Mouse (Mus musculus) adrenal gland, adult 18-20 months (tissue): Measurements from ENCODE around the gene Kdm5a. TPM values are rescaled to one million over a fixed set of nuclear protein-coding genes. Genes with fewer than 3 reads are reported as not detected.

ENCODE experiments used
- DNase-seq, 2 experiments: peaks; one replicate each; pipeline ENCODE4 v3.0.0; 2021 to 2022; ENCODE audit warnings: low spot score in 2 of 2
- total RNA-seq, 2 experiments: library from RNA; stranded (reverse); gene quantifications; 1 replicate in 1 of 2; 2 replicates in 1 of 2; pipeline ENCODE4 v1.2.3; 2021

The Kdm5a gene
- total RNA-seq, 2 experiments from 2014 or later, result 39.0 to 48.5 TPM

- peak in 1 of 2 experiments; percentile 12 for DNase-seq
Measured at GRCm38 (mm10) chr6:120470666-120471065, 106.7 kb downstream of the Kdm5a start.

- no peak for DNase-seq
Measured at GRCm38 (mm10) chr6:120471991-120472441, 108.1 kb downstream of the Kdm5a start.

DNA sequence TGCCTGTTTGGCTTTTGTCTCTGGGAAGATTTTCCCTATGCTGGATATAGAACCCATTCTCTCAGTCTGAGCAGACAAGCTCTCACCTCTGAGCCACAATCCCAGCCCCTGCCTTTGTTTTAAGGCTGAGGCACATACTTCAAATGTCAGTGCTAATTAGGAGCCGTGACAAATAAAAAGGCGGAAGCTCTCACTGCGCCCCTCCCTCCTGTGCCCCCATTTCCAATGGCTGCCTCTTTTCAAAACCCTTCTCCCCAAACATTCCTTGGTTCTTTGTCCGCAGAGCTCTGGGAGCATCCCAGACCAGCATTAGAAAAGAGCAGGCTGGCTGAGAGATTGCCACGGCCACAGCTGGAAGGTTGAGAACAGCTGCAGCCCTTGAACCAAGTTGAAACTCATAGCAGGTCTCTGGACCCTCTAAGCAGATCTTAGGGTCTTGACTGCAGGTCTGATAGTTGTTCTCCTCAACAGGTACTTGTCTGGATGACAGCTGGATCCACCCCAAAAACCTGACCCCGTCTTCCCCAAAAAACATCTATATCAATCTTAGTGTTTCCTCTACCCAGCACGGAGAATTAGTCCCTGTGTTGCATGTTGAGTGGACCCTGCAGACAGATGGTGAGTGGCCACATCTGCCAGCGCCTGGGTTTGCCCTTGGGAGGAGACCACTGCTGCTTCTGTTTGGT lies 108.7 kb downstream of the Kdm5a start:
- DNase-seq, result no peak

GRCm38 (mm10) chr6:120473427-120473826 lies 109.5 kb downstream of the Kdm5a start:
- DNase-seq, result no peak

DNA sequence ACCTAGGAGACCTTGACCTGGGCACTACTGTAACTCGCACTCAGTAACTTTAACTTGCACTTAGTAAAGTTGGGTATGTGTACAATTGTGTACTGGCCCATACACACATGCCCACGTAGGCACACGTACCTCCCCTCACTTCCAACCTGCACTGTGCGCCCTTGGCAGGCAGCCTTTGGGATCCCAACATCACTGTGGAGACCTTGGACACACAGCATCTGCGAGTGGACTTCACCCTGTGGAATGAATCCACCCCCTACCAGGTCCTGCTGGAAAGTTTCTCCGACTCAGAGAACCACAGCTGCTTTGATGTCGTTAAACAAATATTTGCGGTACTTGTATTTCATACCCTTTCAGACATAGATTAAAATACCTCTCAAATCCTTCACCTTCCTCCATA lies 111.4 kb downstream of the Kdm5a start:
- DNase-seq, result no peak

DNA sequence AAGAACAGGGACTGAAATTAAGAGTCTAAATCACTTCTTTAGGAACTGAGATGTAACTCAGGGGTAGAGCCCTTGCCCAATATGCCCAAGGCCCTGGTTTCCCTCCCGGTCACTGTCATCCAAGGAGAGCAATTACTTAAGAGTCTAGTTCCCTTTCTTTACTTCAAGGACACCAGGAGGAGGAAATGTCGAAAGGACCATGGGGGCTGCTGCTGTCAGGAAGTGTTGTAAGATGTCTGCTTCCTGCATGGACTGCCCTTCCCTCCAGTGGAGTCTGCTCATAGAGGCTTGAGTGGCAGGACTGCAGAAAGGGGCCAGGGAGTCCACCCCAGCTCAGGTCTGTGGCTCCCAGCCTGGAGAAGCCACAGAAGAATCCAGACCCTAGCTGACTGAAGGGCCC lies 115.4 kb downstream of the Kdm5a start:
- DNase-seq, result no peak

DNA sequence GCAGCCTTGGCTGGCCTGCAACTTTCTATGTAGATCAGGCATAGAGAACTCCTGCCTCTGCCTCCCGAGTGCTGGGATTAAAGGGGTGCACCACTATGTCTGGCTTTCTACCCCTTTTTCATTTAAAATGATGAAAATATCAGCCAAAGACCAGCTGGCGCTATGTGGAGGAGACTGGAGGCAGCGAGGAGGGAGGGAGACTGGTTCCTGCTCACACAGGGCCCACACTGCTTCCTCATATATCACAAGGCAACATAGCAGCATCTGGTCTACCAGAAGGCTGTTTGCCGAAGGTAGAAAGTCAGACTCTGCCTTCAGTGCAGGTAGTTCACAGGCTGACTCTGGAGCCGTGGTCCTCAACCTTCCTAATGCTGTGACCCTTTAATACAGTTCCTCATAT lies 116.4 kb downstream of the Kdm5a start:
- no peak for DNase-seq

- DNase-seq, result no peak
Measured at GRCm38 (mm10) chr6:120481538-120481937, 117.6 kb downstream of the Kdm5a start.

DNA sequence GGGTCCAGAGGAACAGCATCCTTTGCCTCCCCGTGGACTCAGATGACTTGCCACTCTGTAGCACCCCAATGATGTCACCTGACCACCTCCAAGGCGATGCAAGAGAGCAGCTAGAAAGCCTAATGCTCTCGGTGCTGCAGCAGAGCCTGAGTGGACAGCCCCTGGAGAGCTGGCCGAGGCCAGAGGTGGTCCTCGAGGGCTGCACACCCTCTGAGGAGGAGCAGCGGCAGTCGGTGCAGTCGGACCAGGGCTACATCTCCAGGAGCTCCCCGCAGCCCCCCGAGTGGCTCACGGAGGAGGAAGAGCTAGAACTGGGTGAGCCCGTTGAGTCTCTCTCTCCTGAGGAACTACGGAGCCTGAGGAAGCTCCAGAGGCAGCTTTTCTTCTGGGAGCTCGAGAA lies 118.1 kb downstream of the Kdm5a start:
- no peak for DNase-seq

GRCm38 (mm10) chr6:120482756-120483155 lies 118.8 kb downstream of the Kdm5a start:
- no peak for DNase-seq

DNA sequence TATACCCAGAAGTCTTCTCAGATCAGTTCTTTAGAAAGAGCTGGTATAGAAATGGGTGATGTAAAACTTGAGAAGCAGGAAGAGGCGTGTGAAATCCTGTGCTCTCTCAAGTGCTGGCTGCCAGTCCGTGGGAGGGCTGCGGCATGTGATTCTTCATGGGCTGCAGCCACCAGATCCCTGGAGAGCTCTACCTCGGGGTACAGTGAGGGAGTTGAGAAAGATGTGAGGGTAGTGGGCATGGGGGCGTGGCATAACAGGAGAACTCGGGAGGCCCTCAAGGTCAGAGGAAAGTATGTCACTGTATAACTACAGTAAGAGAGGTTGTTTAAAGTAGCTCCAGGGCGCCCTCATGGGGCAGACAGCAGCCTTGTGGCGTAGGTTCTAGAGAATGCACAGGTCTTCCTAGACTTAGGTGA lies 119.3 kb downstream of the Kdm5a start:
- DNase-seq, result peak; percentile 43 to 54

DNA sequence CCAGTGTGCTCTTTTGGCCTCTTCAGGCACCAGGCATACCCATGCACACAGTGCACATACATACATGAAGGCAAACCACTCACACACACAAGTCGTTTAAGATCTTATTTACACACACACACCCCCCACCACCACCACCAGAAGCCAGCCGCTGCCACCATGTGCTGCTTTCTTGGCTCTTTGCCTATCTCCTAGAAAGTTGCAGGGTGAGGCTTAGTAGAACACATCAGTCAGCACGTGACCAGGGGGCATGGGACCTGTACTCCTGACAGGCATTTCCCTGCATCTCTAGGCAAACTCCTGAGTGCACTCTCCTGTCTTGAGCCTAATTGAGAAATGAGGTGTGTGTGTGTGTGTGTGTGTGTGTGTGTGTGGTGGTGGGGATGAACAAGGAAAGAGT lies 121.1 kb downstream of the Kdm5a start:
- no peak for DNase-seq

DNA sequence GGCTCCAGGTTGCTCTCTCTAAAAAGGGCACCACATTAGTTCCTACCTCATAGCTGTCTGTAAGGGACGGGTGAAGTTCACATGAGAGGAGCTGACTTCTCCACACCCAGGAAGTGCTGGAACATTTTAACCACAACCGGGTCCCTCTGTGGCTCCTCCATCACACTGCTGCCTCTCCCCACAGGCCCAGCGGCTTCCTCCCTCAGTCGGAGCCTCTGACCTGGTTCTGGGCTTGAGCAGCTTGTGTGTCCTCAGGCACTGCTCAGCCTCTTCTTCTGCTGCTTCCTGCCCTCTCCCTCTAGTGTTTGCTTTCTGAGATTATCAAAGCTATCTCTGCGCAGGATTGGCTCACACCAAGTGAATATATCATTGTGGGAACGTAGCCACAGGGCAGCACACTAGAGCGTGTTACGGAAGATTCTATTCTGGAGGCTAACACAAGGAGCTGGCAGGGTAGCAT lies 122.2 kb downstream of the Kdm5a start:
- no peak for DNase-seq

- DNase-seq, result no peak
Measured at GRCm38 (mm10) chr6:120488647-120489046, 124.7 kb downstream of the Kdm5a start.

DNA sequence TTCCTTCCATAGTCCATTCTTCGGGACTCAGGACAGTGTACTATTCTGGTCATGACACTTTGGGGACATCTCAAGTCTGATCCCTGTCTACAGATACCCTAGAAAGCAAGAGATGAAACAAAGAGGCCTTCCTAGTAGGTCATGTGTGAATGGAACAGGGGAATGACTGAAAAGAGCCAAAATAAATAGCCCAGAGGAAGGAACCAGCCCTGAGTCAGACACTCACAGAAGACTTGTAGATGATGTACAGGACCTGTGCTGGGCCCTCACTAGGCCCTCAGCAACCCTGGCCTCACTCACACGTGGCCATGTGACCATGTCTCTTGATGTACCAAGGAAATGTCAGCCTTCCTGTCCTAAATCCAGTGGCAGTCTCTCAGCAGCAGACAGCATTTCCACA lies 125.5 kb downstream of the Kdm5a start:
- DNase-seq, result no peak

- DNase-seq, result no peak
Measured at GRCm38 (mm10) chr6:120491064-120491463, 127.1 kb downstream of the Kdm5a start.

GRCm38 (mm10) chr6:120491862-120492498 lies 128.1 kb downstream of the Kdm5a start:
- no peak for DNase-seq

- DNase-seq, result no peak
Measured at GRCm38 (mm10) chr6:120492499-120493373, 128.8 kb downstream of the Kdm5a start.

GRCm38 (mm10) chr6:120493374-120494181 lies 129.7 kb downstream of the Kdm5a start, which contains the start of gene Tmem121b:
Gene Tmem121b (minus strand): TSS chr6:120493807.
- peak; percentile 17 to 34 for DNase-seq
